Mouse (Mus musculus) embryo, embryonic 11 days (tissue): ENCODE results near the gene Ceacam12.
"Not testable (repeated sequence)": the region's sequence is repeated elsewhere in the genome, so short reads cannot be mapped to it uniquely, and the experiment has no call there.

Experiments used
- DNase-seq: peaks from one replicate; pipeline ENCODE4 v3.0.0-alpha.2; 2015

The Ceacam12 gene

GRCm38 (mm10) chr7:18065629-18066028, at the start of gene Ceacam12:
Gene Ceacam12 (plus strand): TSS chr7:18065929.
- no peak for DNase-seq

GRCm38 (mm10) chr7:18073821-18074220, 8.1 kb downstream of the Ceacam12 start:
- DNase-seq: not testable (repeated sequence)

GRCm38 (mm10) chr7:18100785-18101184, 35.1 kb downstream of the Ceacam12 start:
- no peak for DNase-seq
